Mouse (Mus musculus) B cell, adult (primary cell): ENCODE results near the gene Pfpl. TPM values are rescaled to one million over a fixed set of nuclear protein-coding genes. Genes with fewer than 3 reads are reported as not detected.

ENCODE experiments used
- total RNA-seq: library from RNA; stranded (reverse); gene quantifications from 4 replicates; pipeline ENCODE4 v1.2.4, GENCODE M21; 2023; ENCODE audit not compliant: inconsistent age

Gene Pfpl
- total RNA-seq: not detected in 4 replicates

DNA sequence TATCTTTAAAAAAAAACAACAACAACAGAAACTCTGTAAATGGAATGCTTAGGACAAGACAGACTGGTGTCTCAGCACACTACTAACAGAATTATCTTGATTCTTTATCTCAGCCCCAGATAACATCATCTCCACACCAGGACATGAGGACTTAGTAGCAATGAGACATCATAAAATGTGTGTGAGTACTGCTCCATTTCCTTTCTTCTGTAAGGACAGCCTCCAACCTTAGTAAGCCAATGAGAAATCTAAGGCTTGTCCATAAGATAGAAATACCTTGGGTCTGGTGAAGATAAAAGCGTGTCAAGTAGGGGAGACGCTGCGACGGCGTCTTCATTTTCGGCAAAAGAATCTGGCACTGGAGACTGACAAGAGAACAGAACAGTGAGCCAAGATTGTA lies at the start of gene Pfpl:
Gene Pfpl, plus strand, starts transcription at position 301 of the 400 bp plus-strand sequence.

DNA sequence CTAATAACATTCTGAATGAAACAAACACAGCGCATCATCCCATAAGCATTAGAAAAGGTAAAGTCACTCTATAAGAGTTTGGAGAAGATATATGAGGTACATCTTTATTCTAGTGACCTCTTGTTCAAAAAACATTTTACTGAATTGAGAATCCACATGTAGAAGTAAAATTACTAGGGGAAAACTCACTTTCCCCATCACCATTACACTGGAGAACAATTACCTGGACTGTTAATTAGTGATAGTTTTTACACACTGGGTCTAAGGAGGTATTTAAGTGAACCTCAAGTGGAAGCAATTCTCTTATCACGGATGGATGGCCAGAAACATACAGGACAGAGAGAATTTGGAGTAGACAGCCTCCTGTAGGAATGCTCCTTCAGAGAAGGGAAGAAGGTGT lies 40.7 kb upstream of the Pfpl start, which contains the start of gene Olfr1440:
Gene Olfr1440, plus strand, starts transcription at position 301 of the 400 bp plus-strand sequence.

DNA sequence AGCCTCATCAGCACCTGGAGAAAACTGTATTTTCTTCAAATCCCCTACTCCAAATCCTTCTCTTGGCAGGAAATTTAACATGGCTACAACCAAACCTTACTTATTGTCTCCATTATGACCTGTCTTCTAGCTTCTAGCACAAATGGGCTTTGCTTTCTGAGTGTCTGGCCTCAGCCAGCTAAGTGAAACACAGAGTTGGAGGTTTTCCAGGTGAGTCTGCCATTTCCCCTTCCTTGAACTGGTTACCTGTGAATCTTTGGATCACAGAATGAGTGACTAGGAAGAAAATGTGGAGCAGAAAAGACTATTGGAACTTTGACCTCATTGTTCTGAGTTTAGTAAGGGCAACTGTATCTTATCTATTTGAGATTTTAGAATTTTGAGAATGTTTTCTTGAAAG lies 10.3 kb upstream of the Pfpl start, which contains the start of gene Olfr1441:
Gene Olfr1441, plus strand, starts transcription at position 73 of the 400 bp plus-strand sequence.

DNA sequence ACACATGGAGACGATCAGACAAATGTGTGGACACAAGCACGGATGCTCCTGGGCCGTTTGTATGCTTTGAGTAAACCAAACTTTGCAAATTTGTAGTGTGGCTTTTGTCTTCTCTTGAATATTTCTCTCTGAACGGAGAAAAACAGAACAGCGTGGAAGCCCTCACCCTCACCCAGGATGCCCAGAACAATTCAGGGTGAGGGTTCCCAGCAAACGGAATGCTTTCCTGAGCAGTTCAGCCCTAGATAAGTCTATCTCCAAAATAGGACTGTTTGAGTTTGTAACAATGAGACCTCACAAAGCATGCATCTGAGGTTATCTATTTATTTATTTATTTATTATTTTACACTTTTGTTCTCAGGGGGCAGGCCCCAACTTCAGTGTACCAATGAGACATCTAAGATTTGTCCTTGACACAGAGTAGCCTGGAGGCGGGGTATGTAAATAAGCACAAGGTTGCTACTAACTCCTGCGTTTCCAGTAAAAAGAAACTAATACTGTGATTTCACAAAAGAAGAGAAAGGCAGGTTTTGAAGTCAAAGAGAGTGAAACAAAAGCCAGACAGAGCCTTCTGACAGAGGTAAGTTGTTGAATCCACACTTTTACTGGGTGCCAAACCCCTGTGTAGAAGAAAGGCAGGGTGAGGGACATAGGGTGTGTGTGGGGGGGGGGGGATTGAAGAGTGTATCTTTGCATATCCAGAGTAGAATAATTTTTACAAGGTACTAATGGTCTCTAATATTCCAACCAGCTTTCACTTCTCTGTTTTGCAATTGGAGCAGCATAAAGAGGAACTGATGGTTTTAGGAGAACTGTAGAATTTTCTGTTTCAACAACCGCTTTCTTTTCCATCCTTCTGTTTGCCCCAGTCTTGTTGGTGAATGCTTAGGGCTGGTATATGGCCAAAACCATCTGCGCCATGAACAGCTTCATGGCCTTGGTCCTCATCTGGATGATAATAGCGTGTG lies 32.9 kb downstream of the Pfpl start, which contains the start of gene Mpeg1:
Gene Mpeg1, plus strand, starts transcription at position 498 of the 968 bp plus-strand sequence.

Other genes starting within 250 kb of the Pfpl start
- not detected in 4 replicates for gene Olfr1431, start 227.3 kb upstream of the Pfpl start, total RNA-seq
- gene Olfr1432, start 195.3 kb upstream of the Pfpl start, total RNA-seq: not detected in 4 replicates
- gene Olfr262, start 186.2 kb upstream of the Pfpl start, total RNA-seq: not detected in 4 replicates
- not detected in 4 replicates for gene Olfr235, start 166.9 kb upstream of the Pfpl start, total RNA-seq
- not detected in 4 replicates for gene Olfr1434, start 148.1 kb upstream of the Pfpl start, total RNA-seq
- gene Olfr1436, start 128.8 kb upstream of the Pfpl start, total RNA-seq: not detected in 4 replicates
- gene Olfr1437, start 102.8 kb upstream of the Pfpl start, total RNA-seq: not detected in 4 replicates
- gene Olfr1438-ps1, start 92.0 kb upstream of the Pfpl start, total RNA-seq: not detected in 4 replicates
- gene Olfr1440, start 40.6 kb upstream of the Pfpl start, total RNA-seq: not detected in 4 replicates
- gene Olfr1441, start 10.5 kb upstream of the Pfpl start, total RNA-seq: not detected in 4 replicates
- gene Mpeg1, start 32.9 kb downstream of the Pfpl start, total RNA-seq: 41.6 to 51.2 TPM (median 46.3 TPM) in 4 replicates
- 9.3 to 12.6 TPM (median 11.3 TPM) in 4 replicates for gene Dtx4, start 73.5 kb downstream of the Pfpl start, total RNA-seq
- 136 to 142 TPM (median 138 TPM) in 4 replicates for gene Fam111a, start 117.8 kb downstream of the Pfpl start, total RNA-seq
- gene Gm4952, start 172.1 kb downstream of the Pfpl start, total RNA-seq: not detected in 4 replicates
- gene Glyat, start 205.4 kb downstream of the Pfpl start, total RNA-seq: not detected in 4 replicates
- gene Olfr1442, start 242.5 kb downstream of the Pfpl start, total RNA-seq: not detected in 4 replicates